Mouse (Mus musculus): ENCODE measurements around the gene Nr4a1. TPM values are rescaled to one million over a fixed set of nuclear protein-coding genes. Genes with fewer than 3 reads are reported as not detected.
A peak's percentile ranks its signal among the peaks of the same experiment; 100 is the strongest.

Gene Nr4a1
- polyA plus RNA-seq, 1 experiment from 2014 or later, result 9.5 TPM

DNA sequence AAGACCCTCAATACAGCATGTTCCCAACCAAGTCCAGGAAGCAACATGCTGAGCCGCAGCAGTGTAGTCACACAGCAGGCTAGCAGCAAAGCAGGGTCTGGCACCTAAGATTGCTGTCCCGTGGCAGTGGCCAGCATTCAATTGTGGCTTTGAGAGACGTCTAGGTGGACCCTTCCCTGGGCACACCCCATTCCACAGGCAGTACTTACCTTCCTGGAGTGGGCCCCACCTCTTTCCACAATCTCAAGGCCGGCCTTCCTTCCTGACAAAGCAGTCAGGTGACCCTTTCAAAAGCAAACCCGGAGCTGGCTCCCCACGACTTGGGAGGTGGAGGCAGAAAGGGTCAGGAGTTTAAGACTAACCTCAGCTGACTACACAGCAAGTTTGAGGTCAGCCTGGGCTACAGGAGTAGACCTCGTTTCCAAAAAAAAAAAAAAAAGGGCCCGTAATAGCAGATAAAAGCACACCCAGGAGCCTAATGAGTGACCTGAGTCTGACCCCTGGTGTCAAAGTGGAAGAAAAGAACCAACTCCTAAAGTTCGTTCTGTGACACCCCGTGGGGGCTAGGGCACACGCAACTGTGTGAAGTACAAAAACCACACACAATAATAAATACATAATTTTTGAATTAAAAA is 20.3 kb upstream of the Nr4a1 start:
- no peak overlapping the region for H3K9ac ChIP-seq
- no peaks in the 10 kb centered on the region for H3K9me3 ChIP-seq
- H3K4me2 ChIP-seq, result no peak overlapping the region
- 26% methylated on average over 11 of the region's 11 CpGs for WGBS
- peak overlapping the region; percentile 17; the same call in 1 of the 2 replicates for H3K27ac ChIP-seq
- H3K27me3 ChIP-seq, result 0 out of 2 replicates have a peak, but pooled peaks cover 3% of the 10 kb centered on the region
- no peak for ATAC-seq (ENCODE audit: insufficient number of reproducible peaks, insufficient read depth, low FRiP score, low TSS enrichment, low read depth)
- peaks cover 38% of the 10 kb centered on the region for H3K36me3 ChIP-seq
- peaks cover 47% of the 10 kb centered on the region for H3K4me1 ChIP-seq
- no peak overlapping the region for H3K4me3 ChIP-seq

DNA sequence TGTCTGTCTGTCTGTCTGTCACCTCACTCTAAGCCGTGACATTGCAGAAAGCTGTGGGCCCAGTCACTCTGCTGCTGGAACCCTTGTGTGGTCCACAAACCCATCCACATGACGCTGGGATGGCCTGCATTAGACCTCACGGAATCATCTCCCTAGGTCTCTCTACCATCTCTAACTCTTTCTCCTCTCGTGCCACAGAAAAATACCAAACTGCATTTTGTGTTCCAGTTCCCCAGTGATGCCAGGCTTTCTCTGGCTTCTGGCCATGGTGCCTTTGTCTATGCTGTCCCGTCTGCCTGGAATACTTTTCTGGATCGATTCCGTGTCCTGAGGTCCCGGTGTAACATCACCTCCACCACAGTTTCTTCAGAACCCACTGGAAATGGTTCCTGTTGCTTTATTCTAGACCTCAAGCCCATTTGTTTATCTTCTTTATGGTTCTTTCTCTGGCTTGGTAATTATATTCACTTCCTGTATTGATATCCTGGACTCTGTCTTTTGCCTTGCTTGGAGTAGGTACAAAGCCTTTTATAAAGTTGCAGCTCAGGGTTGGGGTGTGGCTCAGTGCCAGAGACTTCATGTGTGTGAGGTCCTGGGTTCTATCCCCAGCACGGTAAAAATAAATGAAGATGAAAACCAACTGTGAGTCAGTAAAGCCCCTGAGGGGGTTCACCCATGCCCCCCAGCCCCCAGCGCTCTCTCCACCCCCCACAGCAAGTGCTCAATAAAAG is 19.3 kb upstream of the Nr4a1 start:
- Histone ChIP-seq H3K9ac (no peak overlapping the region), H3K9me3 (no peaks in the 10 kb centered on the region), H3K27me3 (0 out of 2 replicates have a peak, but pooled peaks cover 3% of the 10 kb centered on the region), H3K4me2 (no peak overlapping the region), H3K36me3 (peaks cover 28% of the 10 kb centered on the region), H3K4me1 (peaks cover 55% of the 10 kb centered on the region), H3K4me3 (no peak overlapping the region), H3K27ac (peak overlapping the region; percentile 30)
- WGBS, result 65% methylated on average over 10 of the region's 10 CpGs
- ATAC-seq (ENCODE audit: insufficient number of reproducible peaks, insufficient read depth, low FRiP score, low TSS enrichment, low read depth), result no peak

DNA sequence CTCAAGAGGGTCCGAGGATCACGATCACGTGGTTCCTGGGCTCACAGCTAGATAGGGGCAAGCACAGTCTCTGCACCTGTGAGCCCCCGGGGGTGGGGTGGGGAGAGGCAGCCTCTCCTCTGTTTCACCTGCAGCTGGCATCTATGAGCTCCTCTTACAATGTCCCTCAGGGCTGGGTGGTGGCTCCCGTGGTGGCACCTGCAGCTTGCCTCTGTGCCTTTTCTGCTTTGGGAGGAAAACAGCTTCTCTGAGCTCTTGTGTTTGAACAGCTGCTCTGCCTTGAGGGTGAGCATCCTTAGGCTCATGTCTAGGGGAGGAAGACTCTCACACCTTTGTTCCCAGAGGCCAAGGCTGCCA is 18.7 kb upstream of the Nr4a1 start:
- Histone ChIP-seq H3K9me3 (no peaks in the 10 kb centered on the region), H3K4me2 (no peak overlapping the region), H3K27ac (peak overlapping the region; percentile 30; the same call in 1 of the 2 replicates), H3K9ac (no peak overlapping the region), H3K36me3 (peaks cover 23% of the 10 kb centered on the region), H3K27me3 (0 out of 2 replicates have a peak, but pooled peaks cover 3% of the 10 kb centered on the region), H3K4me3 (no peak overlapping the region), H3K4me1 (peaks cover 55% of the 10 kb centered on the region)
- ATAC-seq (ENCODE audit: insufficient number of reproducible peaks, insufficient read depth, low FRiP score, low TSS enrichment, low read depth), result no peak
- WGBS, result 19% methylated on average over 5 of the region's 5 CpGs

DNA sequence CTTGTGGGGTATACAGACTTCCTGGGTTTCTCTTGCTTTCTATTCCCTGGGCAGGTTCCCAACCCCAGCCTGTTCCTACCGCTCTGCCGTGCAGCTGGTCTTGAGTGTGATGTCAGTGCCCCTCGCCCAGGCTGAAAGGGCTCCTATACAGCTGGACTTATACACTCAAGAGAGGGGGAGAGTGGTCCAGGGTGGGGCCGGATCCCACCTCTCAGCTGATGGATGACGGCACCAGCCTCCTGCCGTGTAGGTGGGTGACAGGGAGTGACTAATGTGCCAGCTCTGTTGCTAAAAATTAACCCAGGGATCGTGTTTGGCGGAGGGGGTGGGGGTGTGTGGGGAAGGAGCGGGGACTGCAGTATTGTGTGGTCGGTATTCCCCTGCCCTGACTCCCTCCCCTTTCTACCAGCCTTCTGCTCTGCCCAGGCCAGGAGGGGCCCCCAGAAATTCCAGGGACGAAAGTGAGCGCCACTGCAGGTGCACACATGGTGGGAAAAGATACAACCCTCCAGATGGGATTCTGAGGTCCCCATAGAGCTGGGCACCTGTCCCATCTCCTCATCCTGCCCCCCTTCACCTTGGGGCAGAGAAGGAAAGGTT is 18.2 kb upstream of the Nr4a1 start:
- H3K36me3 ChIP-seq, result peaks cover 18% of the 10 kb centered on the region
- peak overlapping the region; percentile 30; the same call in 1 of the 2 replicates for H3K27ac ChIP-seq
- H3K9ac ChIP-seq, result no peak overlapping the region
- H3K4me1 ChIP-seq, result peaks cover 56% of the 10 kb centered on the region
- H3K4me2 ChIP-seq, result no peak overlapping the region
- 0 out of 2 replicates have a peak, but pooled peaks cover 3% of the 10 kb centered on the region for H3K27me3 ChIP-seq
- no peaks in the 10 kb centered on the region for H3K9me3 ChIP-seq
- 38% methylated on average over 12 of the region's 12 CpGs for WGBS
- ATAC-seq (ENCODE audit: insufficient number of reproducible peaks, insufficient read depth, low FRiP score, low TSS enrichment, low read depth), result no peak
- H3K4me3 ChIP-seq, result no peak overlapping the region

DNA sequence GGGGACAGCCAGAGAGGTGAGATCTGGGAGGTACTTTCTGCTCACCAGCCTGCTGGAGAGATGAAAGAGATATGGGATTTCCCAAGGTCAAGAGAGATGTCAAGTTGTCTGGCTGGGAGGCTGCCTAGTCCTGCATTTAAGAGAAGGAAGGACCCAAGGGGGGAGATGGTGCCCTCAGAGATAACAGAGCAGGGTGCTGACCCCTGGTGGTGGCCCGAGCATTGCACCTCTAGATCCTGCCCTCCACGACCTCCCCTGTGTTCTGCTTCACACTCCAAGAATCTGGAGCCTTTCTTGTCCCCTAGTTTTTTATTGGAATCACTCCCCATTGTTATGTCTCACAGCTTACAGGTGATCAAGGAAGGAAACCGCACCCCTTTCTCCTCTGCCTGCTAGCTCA is 17.2 kb upstream of the Nr4a1 start:
- peaks cover 56% of the 10 kb centered on the region for H3K4me1 ChIP-seq
- no peak for ATAC-seq (ENCODE audit: insufficient number of reproducible peaks, insufficient read depth, low FRiP score, low TSS enrichment, low read depth)

DNA sequence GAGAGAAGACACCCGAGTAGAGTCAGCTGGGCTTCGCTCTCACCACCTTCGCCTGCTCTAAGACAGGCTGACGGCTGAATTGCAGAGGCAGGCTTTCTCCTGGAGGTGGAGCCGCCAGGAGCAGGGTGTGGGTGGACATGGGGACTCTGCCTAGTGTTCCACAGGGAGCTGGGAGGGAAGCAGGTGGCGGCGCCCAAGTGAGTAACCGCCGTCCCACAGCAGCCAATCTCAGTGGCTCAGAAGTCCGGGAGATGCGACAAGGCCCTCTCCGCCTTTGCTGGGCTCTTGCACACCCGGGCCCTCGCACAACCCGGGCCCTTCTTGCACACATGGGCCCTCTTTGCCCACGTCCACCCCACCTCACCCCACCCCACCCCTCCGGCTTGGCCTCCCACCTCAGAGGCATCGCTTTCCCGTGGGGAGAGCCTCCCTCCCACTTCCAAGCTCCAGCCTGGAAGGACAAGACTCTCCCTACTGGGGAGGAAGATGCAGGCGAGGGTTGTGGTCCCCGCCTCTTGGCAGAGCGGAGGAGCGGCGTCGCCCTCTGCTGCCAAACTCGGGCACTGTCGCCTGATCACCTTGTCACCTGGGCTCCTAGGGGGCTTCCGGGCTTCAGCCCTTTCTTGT is 15.1 kb upstream of the Nr4a1 start:
- Histone ChIP-seq H3K27me3 (0 out of 2 replicates have a peak, but pooled peaks cover 3% of the 10 kb centered on the region), H3K27ac (no peak overlapping the region), H3K4me1 (peaks cover 43% of the 10 kb centered on the region), H3K36me3 (no peaks in the 10 kb centered on the region), H3K4me3 (peak overlapping the region; percentile 35), H3K9me3 (no peaks in the 10 kb centered on the region), H3K4me2 (peak overlapping the region; percentile 66), H3K9ac (peak overlapping the region; percentile 61; the same call in 1 of the 2 replicates)
- no peak for ATAC-seq (ENCODE audit: insufficient number of reproducible peaks, insufficient read depth, low FRiP score, low TSS enrichment, low read depth)
- whole genome bisulfite sequencing, result 5% methylated on average over 28 of the region's 28 CpGs

More for the DNA sequence above, 17.2 kb upstream of the Nr4a1 start:
- 0 out of 2 replicates have a peak, but pooled peaks cover 3% of the 10 kb centered on the region for H3K27me3 ChIP-seq
- H3K4me3 ChIP-seq, result no peak overlapping the region
- no peak overlapping the region for H3K27ac ChIP-seq
- 6% methylated on average over 3 of the region's 3 CpGs for WGBS
- H3K4me2 ChIP-seq, result no peak overlapping the region
- H3K9me3 ChIP-seq, result no peaks in the 10 kb centered on the region
- H3K9ac ChIP-seq, result no peak overlapping the region
- peaks cover 7% of the 10 kb centered on the region; the same call in 1 of the 2 replicates for H3K36me3 ChIP-seq

DNA sequence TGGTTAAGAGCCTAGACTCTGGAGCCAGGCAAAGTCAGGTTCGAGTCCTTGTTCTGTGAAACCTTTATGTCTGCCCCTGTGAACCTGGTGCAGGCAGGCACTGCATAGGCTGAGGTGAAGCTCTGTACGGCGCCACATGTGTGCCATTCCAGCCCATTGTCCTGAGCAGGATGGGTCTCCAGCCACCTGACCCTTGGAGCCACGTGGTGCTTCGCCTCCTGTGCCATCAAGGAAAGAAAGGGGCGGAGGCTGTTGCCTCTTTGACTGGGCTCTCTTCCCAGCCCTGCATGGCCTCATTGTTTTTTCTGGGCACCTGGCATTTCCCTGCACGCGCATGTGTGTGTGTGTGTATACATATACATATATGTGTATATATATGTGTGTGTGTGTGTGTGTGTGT is 14.2 kb upstream of the Nr4a1 start:
- Histone ChIP-seq H3K27me3 (0 out of 2 replicates have a peak, but pooled peaks cover 3% of the 10 kb centered on the region), H3K9ac (no peak overlapping the region), H3K4me3 (no peak overlapping the region), H3K4me2 (no peak overlapping the region), H3K9me3 (no peaks in the 10 kb centered on the region), H3K36me3 (no peaks in the 10 kb centered on the region), H3K4me1 (peaks cover 38% of the 10 kb centered on the region), H3K27ac (no peak overlapping the region)
- ATAC-seq (ENCODE audit: insufficient number of reproducible peaks, insufficient read depth, low FRiP score, low TSS enrichment, low read depth), result no peak
- 63% methylated on average over 8 of the region's 8 CpGs for WGBS

DNA sequence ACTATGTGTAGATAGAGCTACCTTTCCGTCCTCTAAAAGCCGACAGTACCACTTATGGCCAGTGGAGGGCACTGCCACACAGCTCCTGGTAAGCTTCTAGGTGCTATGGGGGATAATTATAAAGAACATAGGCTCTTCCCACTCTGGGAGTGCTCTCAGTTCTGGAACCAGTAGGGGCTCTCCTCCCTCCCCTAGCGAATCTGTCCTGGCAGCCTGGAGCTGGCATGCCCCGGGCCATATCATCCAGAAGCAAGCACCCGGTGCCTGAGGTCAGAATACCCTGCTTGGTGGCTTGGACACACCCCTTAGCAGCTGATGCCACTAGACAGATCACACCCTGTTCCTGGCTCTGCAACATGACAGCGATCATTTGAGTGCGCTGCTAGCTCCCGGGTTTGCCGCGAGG is 13.3 kb upstream of the Nr4a1 start:
- H3K36me3 ChIP-seq, result no peaks in the 10 kb centered on the region
- H3K4me1 ChIP-seq, result peaks cover 29% of the 10 kb centered on the region
- no peaks in the 10 kb centered on the region for H3K9me3 ChIP-seq
- WGBS, result 8% methylated on average over 10 of the region's 10 CpGs
- 0 out of 2 replicates have a peak, but pooled peaks have one; percentile 34 for ATAC-seq (ENCODE audit: insufficient number of reproducible peaks, insufficient read depth, low FRiP score, low TSS enrichment, low read depth)
- H3K4me3 ChIP-seq, result peak overlapping the region; percentile 28
- H3K27ac ChIP-seq, result peak overlapping the region; percentile 28; the same call in 1 of the 2 replicates
- H3K27me3 ChIP-seq, result 0 out of 2 replicates have a peak, but pooled peaks cover 3% of the 10 kb centered on the region
- H3K4me2 ChIP-seq, result peak overlapping the region; percentile 56
- H3K9ac ChIP-seq, result peak overlapping the region; percentile 58; the same call in 1 of the 2 replicates

DNA sequence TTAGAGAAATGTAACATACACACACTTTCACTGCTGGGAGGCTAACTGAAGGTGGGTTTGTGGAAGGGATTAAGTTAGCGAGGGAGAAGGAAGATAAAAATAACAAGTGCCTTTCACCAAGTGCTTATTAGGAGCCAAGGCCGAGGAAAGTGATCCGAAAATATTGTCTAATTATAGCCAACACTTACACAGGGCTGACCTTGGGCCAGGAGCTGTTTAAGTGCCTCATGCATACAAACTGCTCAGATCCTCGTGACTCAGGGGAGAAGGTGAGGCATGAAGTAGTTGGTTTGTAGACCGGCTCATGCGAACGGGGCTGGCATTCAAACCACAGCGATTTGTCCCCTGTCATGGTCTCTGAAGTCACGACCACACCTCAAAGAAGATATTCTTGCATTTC is 12.8 kb upstream of the Nr4a1 start:
- Histone ChIP-seq H3K27me3 (0 out of 2 replicates have a peak, but pooled peaks cover 3% of the 10 kb centered on the region), H3K36me3 (no peaks in the 10 kb centered on the region), H3K4me1 (peaks cover 28% of the 10 kb centered on the region), H3K27ac (peak overlapping the region; percentile 28; the same call in 1 of the 2 replicates), H3K9me3 (no peaks in the 10 kb centered on the region), H3K4me2 (peak overlapping the region; percentile 56), H3K9ac (peak overlapping the region; percentile 58; the same call in 1 of the 2 replicates), H3K4me3 (peak overlapping the region; percentile 28)
- ATAC-seq (ENCODE audit: insufficient number of reproducible peaks, insufficient read depth, low FRiP score, low TSS enrichment, low read depth), result no peak
- whole genome bisulfite sequencing, result 60% methylated on average over 9 of the region's 9 CpGs

DNA sequence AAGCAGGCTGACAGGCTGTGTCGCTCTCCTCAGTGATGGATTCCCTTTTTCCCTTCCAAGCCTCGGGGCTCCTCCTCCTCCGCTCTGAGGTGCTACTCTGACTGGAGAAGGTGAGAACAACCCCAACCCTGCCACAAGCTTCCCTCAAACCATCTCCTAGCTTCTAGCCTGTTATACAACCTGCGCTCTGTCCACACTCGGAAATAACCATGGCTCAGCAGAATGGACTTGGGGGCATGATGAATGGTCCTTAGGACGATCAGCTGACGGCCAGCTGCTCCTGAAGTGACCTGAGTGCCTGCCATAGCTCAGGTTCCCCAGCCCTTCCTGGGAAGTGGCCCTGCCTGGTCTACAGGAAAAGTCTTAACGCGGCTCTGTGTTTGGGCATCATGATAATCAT is 12.2 kb upstream of the Nr4a1 start:
- ATAC-seq (ENCODE audit: insufficient number of reproducible peaks, insufficient read depth, low FRiP score, low TSS enrichment, low read depth), result no peak
- Histone ChIP-seq H3K4me2 (no peak overlapping the region), H3K27me3 (0 out of 2 replicates have a peak, but pooled peaks cover 3% of the 10 kb centered on the region), H3K9ac (no peak overlapping the region), H3K36me3 (no peaks in the 10 kb centered on the region), H3K4me3 (no peak overlapping the region), H3K27ac (no peak overlapping the region), H3K4me1 (peaks cover 31% of the 10 kb centered on the region), H3K9me3 (no peaks in the 10 kb centered on the region)
- WGBS, result 78% methylated on average over 9 of the region's 9 CpGs

DNA sequence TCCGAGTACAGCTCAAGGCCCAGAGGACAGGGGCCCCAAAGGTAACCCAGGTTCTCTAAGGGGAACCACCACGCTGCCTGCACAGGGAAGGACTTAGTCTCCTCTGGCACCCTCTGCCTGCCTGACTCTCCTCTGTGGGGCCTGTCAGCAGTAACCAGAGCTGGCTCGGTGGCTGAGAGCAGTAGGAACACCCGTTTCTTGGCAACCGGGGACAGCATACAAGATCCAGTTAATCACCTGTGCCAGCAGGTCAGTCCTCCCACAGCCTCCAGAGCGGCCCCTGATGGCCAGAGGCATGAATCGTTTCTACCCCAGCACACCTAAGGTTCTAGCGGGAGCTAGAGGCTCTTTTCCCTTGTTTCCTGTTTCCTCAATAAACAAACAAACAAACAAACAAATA is 11.4 kb upstream of the Nr4a1 start:
- Histone ChIP-seq H3K27me3 (0 out of 2 replicates have a peak, but pooled peaks cover 3% of the 10 kb centered on the region), H3K9me3 (no peaks in the 10 kb centered on the region), H3K4me2 (no peak overlapping the region), H3K4me3 (no peak overlapping the region), H3K9ac (no peak overlapping the region), H3K27ac (no peak overlapping the region), H3K36me3 (no peaks in the 10 kb centered on the region), H3K4me1 (peaks cover 35% of the 10 kb centered on the region)
- no peak for ATAC-seq (ENCODE audit: insufficient number of reproducible peaks, insufficient read depth, low FRiP score, low TSS enrichment, low read depth)
- 21% methylated on average over 8 of the region's 8 CpGs for WGBS

All from embryonic facial prominence, embryonic 13.5 days (tissue).